Mouse (Mus musculus) stomach, postnatal 0 days (tissue): ENCODE results near the gene Cd36.

Source experiments
- CTCF ChIP-seq: IDR thresholded peaks from 2 replicates; pipeline ENCODE4 v1.5.1; 2016; ENCODE audit warnings: antibody characterized with exemption, low read depth, mild to moderate bottlenecking, moderate library complexity
- EP300 ChIP-seq: optimal IDR thresholded peaks from 2 replicates; pipeline ENCODE3; 2016; ENCODE audit warnings: antibody characterized with exemption

DNA sequence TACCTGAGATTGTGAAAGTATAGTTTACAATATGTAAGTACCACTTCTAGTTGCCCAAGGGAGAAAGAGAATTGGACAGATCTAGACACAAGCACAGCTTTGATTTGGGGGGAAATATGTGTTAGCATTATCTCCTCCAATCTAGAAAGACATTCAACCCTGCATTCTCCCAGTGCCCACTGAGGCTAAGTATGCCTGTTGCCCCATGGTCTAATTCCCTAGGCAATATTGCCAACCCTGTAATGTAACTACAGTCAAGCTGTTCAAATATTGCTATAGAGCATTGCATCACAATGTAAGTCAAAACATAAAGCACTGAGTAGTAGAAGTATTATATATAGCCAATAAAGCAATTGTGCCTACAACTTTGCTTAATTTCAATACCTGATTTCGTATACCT is 40.3 kb downstream of the Cd36 start:
- TF ChIP-seq CTCF (no peak), EP300 (no peak)
